Mouse (Mus musculus) kidney, embryonic 14.5 days (tissue): Measurements from ENCODE around the gene Mettl17. TPM values are rescaled to one million over a fixed set of nuclear protein-coding genes. Genes with fewer than 3 reads are reported as not detected.
A peak's percentile ranks its signal among the peaks of the same experiment; 100 is the strongest.
"Not testable (repeated sequence)": the region's sequence is repeated elsewhere in the genome, so short reads cannot be mapped to it uniquely, and the experiment has no call there.

Experiments
- ATAC-seq: fragments of 200-750 bp; cut with Nextera tagmentation; 2 replicates; pipeline ENCODE4 v1.8.0; 2017; ENCODE audit warnings: moderate number of reproducible peaks, mild to moderate bottlenecking, moderate TSS enrichment, moderate library complexity; ENCODE audit not compliant: low FRiP score, low TSS enrichment
- H3K27ac ChIP-seq: fragments of 300-500 bp; sonication (generic); 2 replicates; pipeline ENCODE4 v1.5.1; 2014; ENCODE audit warnings: low read depth, mild to moderate bottlenecking, low read length, moderate library complexity, mixed read lengths
- H3K27me3 ChIP-seq: fragments of 300-500 bp; sonication (generic); 2 replicates; pipeline ENCODE4 v1.6.1; 2014; ENCODE audit warnings: mild to moderate bottlenecking, low read length; ENCODE audit not compliant: control insufficient read depth, insufficient read depth
- H3K36me3 ChIP-seq: fragments of 300-500 bp; sonication (generic); 2 replicates; pipeline ENCODE4 v1.6.1; 2014; ENCODE audit warnings: low read length, mixed read lengths; ENCODE audit not compliant: control insufficient read depth, insufficient read depth
- H3K4me1 ChIP-seq: fragments of 300-500 bp; sonication (generic); 2 replicates; pipeline ENCODE4 v1.6.1; 2014; ENCODE audit warnings: low read length, mixed read lengths; ENCODE audit not compliant: control insufficient read depth, insufficient read depth
- H3K4me2 ChIP-seq: fragments of 300-500 bp; sonication (generic); replicated peaks from 2 replicates; pipeline ENCODE4 v1.6.1; 2014; ENCODE audit warnings: low read depth, mild to moderate bottlenecking, low read length
- H3K4me3 ChIP-seq: fragments of 300-500 bp; sonication (generic); 2 replicates; pipeline ENCODE4 v1.5.1; 2014; ENCODE audit warnings: mild to moderate bottlenecking, low read length
- H3K9ac ChIP-seq: fragments of 300-500 bp; sonication (generic); 2 replicates; pipeline ENCODE4 v1.6.1; 2014; ENCODE audit warnings: low read depth, mild to moderate bottlenecking, low read length, moderate library complexity
- H3K9me3 ChIP-seq: fragments of 300-500 bp; sonication (generic); 2 replicates; pipeline ENCODE4 v1.6.1; 2016; ENCODE audit warnings: low read length; ENCODE audit not compliant: control insufficient read depth
- WGBS: fragments of 180-500 bp; shearing (Covaris S2); extraction: QIAGEN DNeasy Blood & Tissue Kit; methylation state at CpG from one replicate; pipeline ENCODE4 v1.1.7; 2014; 5-methylcytosine and 5-hydroxymethylcytosine counted together
- polyA plus RNA-seq: library from polyadenylated mRNA; unstranded; fragments of >200 nt; fragmentation: Nextera tagmentation; extraction: Ambion mirVana; gene quantifications from 2 replicates; pipeline ENCODE4 v1.2.1, GENCODE M21; 2014

Gene Mettl17
- polyA plus RNA-seq, 1 experiment from 2014 or later: 56.6 TPM

- WGBS: 89% methylated on average over 4 of the region's 4 CpGs
- ATAC-seq: no peak
- H3K4me1 ChIP-seq: peaks cover 12% of the 10 kb centered on the region
- no peak within 1 kb of the TSS for H3K9ac ChIP-seq
- H3K9me3 ChIP-seq: no peaks in the 10 kb centered on the region
- H3K4me3 ChIP-seq: no peak within 1 kb of the TSS
- no peak within 1 kb of the TSS for H3K27ac ChIP-seq
- H3K27me3 ChIP-seq: no peaks in the 10 kb centered on the region
- H3K4me2 ChIP-seq: no peak within 1 kb of the TSS
- H3K36me3 ChIP-seq: no peaks in the 10 kb centered on the region
Measured at GRCm38 (mm10) chr14:51918125-51918524, 33.5 kb downstream of the Mettl17 start, which contains the start of gene Tppp2. Tppp2 (plus strand) TSS chr14:51918425.

GRCm38 (mm10) chr14:51918966-51919365 lies 34.3 kb downstream of the Mettl17 start:
- Histone ChIP-seq H3K36me3 (no peaks in the 10 kb centered on the region), H3K27ac (no peak overlapping the region), H3K4me1 (peaks cover 10% of the 10 kb centered on the region), H3K4me2 (no peak overlapping the region), H3K27me3 (no peaks in the 10 kb centered on the region), H3K4me3 (no peak overlapping the region), H3K9ac (no peak overlapping the region), H3K9me3 (no peaks in the 10 kb centered on the region)
- ATAC-seq: no peak
- 89% methylated on average over 4 of the region's 4 CpGs for WGBS

- H3K27ac ChIP-seq: no peak overlapping the region
- ATAC-seq: peak; percentile 51; the same call in 1 of the 2 replicates
Measured at GRCm38 (mm10) chr14:51921759-51922570, 37.3 kb downstream of the Mettl17 start.

GRCm38 (mm10) chr14:51922571-51922865 lies 37.9 kb downstream of the Mettl17 start, which contains the start of gene Rnase13:
Rnase13 (minus strand) TSS chr14:51922773.
- no peak within 1 kb of the TSS for H3K9ac ChIP-seq
- WGBS: 92% methylated on average over 7 of the region's 7 CpGs
- H3K36me3 ChIP-seq: no peaks in the 10 kb centered on the region
- ATAC-seq: no peak
- H3K4me1 ChIP-seq: no peaks in the 10 kb centered on the region
- H3K9me3 ChIP-seq: no peaks in the 10 kb centered on the region
- no peaks in the 10 kb centered on the region for H3K27me3 ChIP-seq
- no peak within 1 kb of the TSS for H3K4me2 ChIP-seq
- H3K4me3 ChIP-seq: no peak within 1 kb of the TSS
- no peak within 1 kb of the TSS for H3K27ac ChIP-seq

More at GRCm38 (mm10) chr14:51921759-51922570, 37.3 kb downstream of the Mettl17 start:
- H3K36me3 ChIP-seq: no peaks in the 10 kb centered on the region
- H3K27me3 ChIP-seq: no peaks in the 10 kb centered on the region
- no peaks in the 10 kb centered on the region for H3K4me1 ChIP-seq
- WGBS: 75% methylated on average over 16 of the region's 16 CpGs
- no peak overlapping the region for H3K9ac ChIP-seq
- no peak overlapping the region for H3K4me3 ChIP-seq
- no peak overlapping the region for H3K4me2 ChIP-seq
- H3K9me3 ChIP-seq: no peaks in the 10 kb centered on the region

- Histone ChIP-seq H3K9ac (no peak overlapping the region), H3K4me1 (no peaks in the 10 kb centered on the region), H3K36me3 (no peaks in the 10 kb centered on the region), H3K4me2 (no peak overlapping the region), H3K4me3 (no peak overlapping the region), H3K9me3 (no peaks in the 10 kb centered on the region), H3K27me3 (no peaks in the 10 kb centered on the region), H3K27ac (no peak overlapping the region)
- WGBS: 78% methylated on average over 2 of the region's 2 CpGs
- no peak for ATAC-seq
Measured at GRCm38 (mm10) chr14:51922910-51923309, 38.3 kb downstream of the Mettl17 start.

- 84% methylated on average over 4 of the region's 4 CpGs for WGBS
- ATAC-seq: no peak
- no peaks in the 10 kb centered on the region for H3K36me3 ChIP-seq
- H3K27ac ChIP-seq: no peak overlapping the region
- H3K27me3 ChIP-seq: no peaks in the 10 kb centered on the region
- H3K9ac ChIP-seq: no peak overlapping the region
- no peaks in the 10 kb centered on the region for H3K9me3 ChIP-seq
- H3K4me1 ChIP-seq: no peaks in the 10 kb centered on the region
- no peak overlapping the region for H3K4me3 ChIP-seq
- no peak overlapping the region for H3K4me2 ChIP-seq
Measured at GRCm38 (mm10) chr14:51923492-51923891, 38.9 kb downstream of the Mettl17 start.

GRCm38 (mm10) chr14:51926930-51927329 lies 42.3 kb downstream of the Mettl17 start:
- not testable (repeated sequence) for H3K9me3 ChIP-seq, H3K27me3 ChIP-seq, H3K4me3 ChIP-seq, H3K36me3 ChIP-seq, H3K9ac ChIP-seq, ATAC-seq, H3K4me2 ChIP-seq, H3K27ac ChIP-seq, H3K4me1 ChIP-seq
- WGBS: 93% methylated on average over 11 of the region's 11 CpGs

GRCm38 (mm10) chr14:51929309-51929943 lies 44.8 kb downstream of the Mettl17 start:
- Histone ChIP-seq H3K27ac (no peak overlapping the region), H3K9me3 (no peaks in the 10 kb centered on the region), H3K4me2 (no peak overlapping the region), H3K9ac (no peak overlapping the region), H3K36me3 (no peaks in the 10 kb centered on the region), H3K4me3 (no peak overlapping the region), H3K27me3 (no peaks in the 10 kb centered on the region), H3K4me1 (peaks cover 3% of the 10 kb centered on the region; the same call in 1 of the 2 replicates)
- no peak for ATAC-seq
- WGBS: 82% methylated on average over 8 of the region's 8 CpGs

GRCm38 (mm10) chr14:51929968-51930367 lies 45.3 kb downstream of the Mettl17 start:
- H3K4me3 ChIP-seq: no peak overlapping the region
- WGBS: 78% methylated on average over 9 of the region's 9 CpGs
- H3K36me3 ChIP-seq: no peaks in the 10 kb centered on the region
- H3K27me3 ChIP-seq: no peaks in the 10 kb centered on the region
- H3K27ac ChIP-seq: no peak overlapping the region
- no peak for ATAC-seq
- H3K4me1 ChIP-seq: peaks cover 3% of the 10 kb centered on the region; the same call in 1 of the 2 replicates
- no peak overlapping the region for H3K9ac ChIP-seq
- no peaks in the 10 kb centered on the region for H3K9me3 ChIP-seq
- no peak overlapping the region for H3K4me2 ChIP-seq
